Mouse (Mus musculus): Measurements from ENCODE around the gene Edem3. TPM values are rescaled to one million over a fixed set of nuclear protein-coding genes. Genes with fewer than 3 reads are reported as not detected.
"Not testable (repeated sequence)": the region's sequence is repeated elsewhere in the genome, so short reads cannot be mapped to it uniquely, and the experiment has no call there.

The Edem3 gene
- polyA plus RNA-seq, 1 experiment, result 15.2 TPM

- Histone ChIP-seq H3K27ac (ENCODE audit: insufficient read depth, low read length) (no peak overlapping the region), H3K4me3 (ENCODE audit: insufficient read depth, low read length) (no peak overlapping the region), H3K4me1 (ENCODE audit: control insufficient read depth, insufficient read depth, low read length) (no peaks in the 10 kb centered on the region)
- TF ChIP-seq CTCF (IDR thresholded peaks at IDR 0.05; ENCODE audit: extremely low read depth, insufficient read depth, low read length) (no peak), POLR2A (IDR thresholded peaks at IDR 0.05; ENCODE audit: extremely low read depth, insufficient read depth, low read length) (no peak)
Measured at GRCm38 (mm10) chr1:151786406-151786805, 31.2 kb downstream of the Edem3 start.

GRCm38 (mm10) chr1:151789136-151789535 is 34.0 kb downstream of the Edem3 start:
- H3K4me1 ChIP-seq (ENCODE audit: control insufficient read depth, insufficient read depth, low read length), result no peaks in the 10 kb centered on the region
- no peak overlapping the region for H3K4me3 ChIP-seq (ENCODE audit: insufficient read depth, low read length)
- TF ChIP-seq CTCF (IDR thresholded peaks at IDR 0.05; ENCODE audit: extremely low read depth, insufficient read depth, low read length) (no peak), POLR2A (IDR thresholded peaks at IDR 0.05; ENCODE audit: extremely low read depth, insufficient read depth, low read length) (no peak)
- no peak overlapping the region for H3K27ac ChIP-seq (ENCODE audit: insufficient read depth, low read length)

- not testable (repeated sequence) for H3K4me3 ChIP-seq (ENCODE audit: insufficient read depth, low read length); H3K27ac ChIP-seq (ENCODE audit: insufficient read depth, low read length); H3K4me1 ChIP-seq (ENCODE audit: control insufficient read depth, insufficient read depth, low read length)
Measured at GRCm38 (mm10) chr1:151792076-151792475, 36.9 kb downstream of the Edem3 start.

GRCm38 (mm10) chr1:151802795-151803194 is 47.6 kb downstream of the Edem3 start:
- H3K4me1 ChIP-seq (ENCODE audit: control insufficient read depth, insufficient read depth, low read length); H3K27ac ChIP-seq (ENCODE audit: insufficient read depth, low read length); H3K4me3 ChIP-seq (ENCODE audit: insufficient read depth, low read length): not testable (repeated sequence)

- H3K27ac ChIP-seq (ENCODE audit: insufficient read depth, low read length), result no peak overlapping the region
- H3K4me3 ChIP-seq (ENCODE audit: insufficient read depth, low read length), result no peak overlapping the region
- H3K4me1 ChIP-seq (ENCODE audit: control insufficient read depth, insufficient read depth, low read length), result no peaks in the 10 kb centered on the region
- TF ChIP-seq CTCF (IDR thresholded peaks at IDR 0.05; ENCODE audit: extremely low read depth, insufficient read depth, low read length) (no peak), POLR2A (IDR thresholded peaks at IDR 0.05; ENCODE audit: extremely low read depth, insufficient read depth, low read length) (no peak)
Measured at GRCm38 (mm10) chr1:151807286-151807685, 52.1 kb downstream of the Edem3 start.

- Histone ChIP-seq H3K27ac (ENCODE audit: insufficient read depth, low read length) (no peak overlapping the region), H3K4me3 (ENCODE audit: insufficient read depth, low read length) (no peak overlapping the region), H3K4me1 (ENCODE audit: control insufficient read depth, insufficient read depth, low read length) (peaks cover 1% of the 10 kb centered on the region; the same call in 1 of the 2 replicates)
- TF ChIP-seq CTCF (IDR thresholded peaks at IDR 0.05; ENCODE audit: extremely low read depth, insufficient read depth, low read length), result no peak
- TF ChIP-seq POLR2A (IDR thresholded peaks at IDR 0.05; ENCODE audit: extremely low read depth, insufficient read depth, low read length), result no peak
Measured at GRCm38 (mm10) chr1:151810628-151811421, 55.7 kb downstream of the Edem3 start.

GRCm38 (mm10) chr1:151811456-151811855 is 56.3 kb downstream of the Edem3 start:
- H3K4me1 ChIP-seq (ENCODE audit: control insufficient read depth, insufficient read depth, low read length), result peaks cover 1% of the 10 kb centered on the region; the same call in 1 of the 2 replicates
- H3K4me3 ChIP-seq (ENCODE audit: insufficient read depth, low read length), result no peak overlapping the region
- H3K27ac ChIP-seq (ENCODE audit: insufficient read depth, low read length), result no peak overlapping the region
- no peak for TF ChIP-seq POLR2A (IDR thresholded peaks at IDR 0.05; ENCODE audit: extremely low read depth, insufficient read depth, low read length)
- TF ChIP-seq CTCF (IDR thresholded peaks at IDR 0.05; ENCODE audit: extremely low read depth, insufficient read depth, low read length), result no peak

- Histone ChIP-seq H3K4me3 (ENCODE audit: insufficient read depth, low read length) (no peak overlapping the region), H3K27ac (ENCODE audit: insufficient read depth, low read length) (no peak overlapping the region), H3K4me1 (ENCODE audit: control insufficient read depth, insufficient read depth, low read length) (peaks cover 1% of the 10 kb centered on the region; the same call in 1 of the 2 replicates)
- TF ChIP-seq POLR2A (IDR thresholded peaks at IDR 0.05; ENCODE audit: extremely low read depth, insufficient read depth, low read length) (no peak), CTCF (IDR thresholded peaks at IDR 0.05; ENCODE audit: extremely low read depth, insufficient read depth, low read length) (no peak)
Measured at GRCm38 (mm10) chr1:151812004-151812712, 57.0 kb downstream of the Edem3 start.

GRCm38 (mm10) chr1:151816051-151816450 is 60.9 kb downstream of the Edem3 start:
- no peak overlapping the region for H3K4me3 ChIP-seq (ENCODE audit: insufficient read depth, low read length)
- no peak overlapping the region for H3K27ac ChIP-seq (ENCODE audit: insufficient read depth, low read length)
- H3K4me1 ChIP-seq (ENCODE audit: control insufficient read depth, insufficient read depth, low read length), result peaks cover 1% of the 10 kb centered on the region; the same call in 1 of the 2 replicates
- TF ChIP-seq CTCF (IDR thresholded peaks at IDR 0.05; ENCODE audit: extremely low read depth, insufficient read depth, low read length) (no peak), POLR2A (IDR thresholded peaks at IDR 0.05; ENCODE audit: extremely low read depth, insufficient read depth, low read length) (no peak)

- Histone ChIP-seq H3K4me3 (ENCODE audit: insufficient read depth, low read length) (no peak overlapping the region), H3K27ac (ENCODE audit: insufficient read depth, low read length) (no peak overlapping the region), H3K4me1 (ENCODE audit: control insufficient read depth, insufficient read depth, low read length) (peaks cover 1% of the 10 kb centered on the region; the same call in 1 of the 2 replicates)
- no peak for TF ChIP-seq POLR2A (IDR thresholded peaks at IDR 0.05; ENCODE audit: extremely low read depth, insufficient read depth, low read length)
- TF ChIP-seq CTCF (IDR thresholded peaks at IDR 0.05; ENCODE audit: extremely low read depth, insufficient read depth, low read length), result no peak
Measured at GRCm38 (mm10) chr1:151819190-151819589, 64.0 kb downstream of the Edem3 start.

Data from cortical plate, adult 2 months (tissue).